Mouse (Mus musculus) bone marrow macrophage, adult 2 months (primary cell): Measurements from ENCODE around the gene Ahcyl1.

ENCODE experiments used
- CTCF ChIP-seq: IDR thresholded peaks from 2 replicates; pipeline ENCODE4 v1.5.1; 2012; ENCODE audit warnings: low read depth, mild to moderate bottlenecking, low read length, moderate library complexity
- POLR2A ChIP-seq: IDR thresholded peaks from 2 replicates; pipeline ENCODE4 v1.6.1; 2012; ENCODE audit warnings: mild to moderate bottlenecking, low read depth, low read length, borderline replicate concordance

DNA sequence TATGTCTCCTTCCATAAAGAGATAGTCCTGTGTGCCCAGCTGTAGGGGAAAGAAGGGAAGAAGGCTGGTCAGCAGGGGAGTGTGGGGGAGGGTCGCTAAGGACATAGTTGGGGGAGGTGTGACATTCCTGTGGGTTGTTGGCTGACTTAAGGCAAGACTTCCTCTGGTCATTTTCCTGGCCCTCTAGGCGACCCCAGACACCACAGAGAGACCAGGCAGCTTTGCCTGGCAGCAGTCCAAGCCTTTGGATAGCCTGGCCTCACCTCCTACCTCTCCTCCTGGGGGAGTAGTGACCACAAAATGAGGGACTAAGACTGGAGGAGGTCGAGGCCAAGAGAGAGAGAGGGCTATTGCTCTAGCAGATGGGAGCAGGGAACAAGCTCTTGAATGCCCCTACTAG is 46.7 kb upstream of the Ahcyl1 start:
- TF ChIP-seq CTCF, result no peak
- no peak for TF ChIP-seq POLR2A
